Mouse (Mus musculus): ENCODE measurements around the gene Fah. TPM values are rescaled to one million over a fixed set of nuclear protein-coding genes. Genes with fewer than 3 reads are reported as not detected.
A peak's percentile ranks its signal among the peaks of the same experiment; 100 is the strongest.

The Fah gene
- total and polyA plus RNA-seq, 2 experiments from 2014 or later, result 13.5 to 18.0 TPM

- ATAC-seq (ENCODE audit: low FRiP score) (no peak), DNase-seq (ENCODE audit: low spot score) (no peak)
- H3K9ac ChIP-seq (replicated peaks; ENCODE audit: low read length, poor library complexity, severe bottlenecking), result no peak overlapping the region
- H3K9me3 ChIP-seq (ENCODE audit: low read length), result no peaks in the 10 kb centered on the region
- no peak overlapping the region for H3K4me3 ChIP-seq (ENCODE audit: low read depth, low read length)
- no peaks in the 10 kb centered on the region for H3K36me3 ChIP-seq (ENCODE audit: insufficient read depth, low read length)
- no peak for TF ChIP-seq CTCF (IDR thresholded peaks at IDR 0.05)
- H3K27ac ChIP-seq (ENCODE audit: low read depth, low read length), result no peak overlapping the region
- H3K4me1 ChIP-seq (ENCODE audit: insufficient read depth, low read length), result peaks cover 3% of the 10 kb centered on the region; the same call in 1 of the 2 replicates
- no peak overlapping the region for H3K4me2 ChIP-seq (ENCODE audit: low read depth, low read length, poor library complexity, severe bottlenecking)
- 92% methylated on average over 3 of the region's 3 CpGs for WGBS
- no peaks in the 10 kb centered on the region for H3K27me3 ChIP-seq (ENCODE audit: insufficient read depth, low read length)
Measured at GRCm38 (mm10) chr7:84601331-84601730, 5.2 kb downstream of the Fah start.

GRCm38 (mm10) chr7:84600631-84601030 lies 5.9 kb downstream of the Fah start:
- 90% methylated on average over 2 of the region's 2 CpGs for WGBS
- TF ChIP-seq CTCF (IDR thresholded peaks at IDR 0.05), result no peak
- H3K27ac ChIP-seq (ENCODE audit: low read depth, low read length), result no peak overlapping the region
- no peak overlapping the region for H3K4me3 ChIP-seq (ENCODE audit: low read depth, low read length)
- no peak for DNase-seq (ENCODE audit: low spot score)
- H3K4me2 ChIP-seq (ENCODE audit: low read depth, low read length, poor library complexity, severe bottlenecking), result no peak overlapping the region
- no peak overlapping the region for H3K9ac ChIP-seq (replicated peaks; ENCODE audit: low read length, poor library complexity, severe bottlenecking)
- ATAC-seq (ENCODE audit: low FRiP score), result no peak
- H3K27me3 ChIP-seq (ENCODE audit: insufficient read depth, low read length), result no peaks in the 10 kb centered on the region
- H3K36me3 ChIP-seq (ENCODE audit: insufficient read depth, low read length), result no peaks in the 10 kb centered on the region
- H3K9me3 ChIP-seq (ENCODE audit: low read length), result no peaks in the 10 kb centered on the region
- peaks cover 3% of the 10 kb centered on the region; the same call in 1 of the 2 replicates for H3K4me1 ChIP-seq (ENCODE audit: insufficient read depth, low read length)

GRCm38 (mm10) chr7:84596633-84597032 lies 9.9 kb downstream of the Fah start:
- no peaks in the 10 kb centered on the region for H3K36me3 ChIP-seq (ENCODE audit: insufficient read depth, low read length)
- H3K9ac ChIP-seq (replicated peaks; ENCODE audit: low read length, poor library complexity, severe bottlenecking), result no peak overlapping the region
- no peak overlapping the region for H3K4me3 ChIP-seq (ENCODE audit: low read depth, low read length)
- no peaks in the 10 kb centered on the region for H3K9me3 ChIP-seq (ENCODE audit: low read length)
- WGBS, result 86% methylated on average over 3 of the region's 3 CpGs
- DNase-seq (ENCODE audit: low spot score) (no peak), ATAC-seq (ENCODE audit: low FRiP score) (no peak)
- H3K27me3 ChIP-seq (ENCODE audit: insufficient read depth, low read length), result no peaks in the 10 kb centered on the region
- H3K27ac ChIP-seq (ENCODE audit: low read depth, low read length), result no peak overlapping the region
- no peak overlapping the region for H3K4me2 ChIP-seq (ENCODE audit: low read depth, low read length, poor library complexity, severe bottlenecking)
- no peak for TF ChIP-seq CTCF (IDR thresholded peaks at IDR 0.05)
- H3K4me1 ChIP-seq (ENCODE audit: insufficient read depth, low read length), result no peaks in the 10 kb centered on the region

GRCm38 (mm10) chr7:84596002-84596401 lies 10.5 kb downstream of the Fah start:
- no peak overlapping the region for H3K27ac ChIP-seq (ENCODE audit: low read depth, low read length)
- TF ChIP-seq CTCF (IDR thresholded peaks at IDR 0.05), result no peak
- no peak for DNase-seq (ENCODE audit: low spot score)
- H3K4me3 ChIP-seq (ENCODE audit: low read depth, low read length), result no peak overlapping the region
- no peak overlapping the region for H3K9ac ChIP-seq (replicated peaks; ENCODE audit: low read length, poor library complexity, severe bottlenecking)
- 90% methylated on average over 3 of the region's 3 CpGs for WGBS
- no peak for ATAC-seq (ENCODE audit: low FRiP score)
- H3K4me1 ChIP-seq (ENCODE audit: insufficient read depth, low read length), result no peaks in the 10 kb centered on the region
- no peak overlapping the region for H3K4me2 ChIP-seq (ENCODE audit: low read depth, low read length, poor library complexity, severe bottlenecking)
- no peaks in the 10 kb centered on the region for H3K9me3 ChIP-seq (ENCODE audit: low read length)
- no peaks in the 10 kb centered on the region for H3K27me3 ChIP-seq (ENCODE audit: insufficient read depth, low read length)
- H3K36me3 ChIP-seq (ENCODE audit: insufficient read depth, low read length), result no peaks in the 10 kb centered on the region

GRCm38 (mm10) chr7:84594917-84595303 lies 11.6 kb downstream of the Fah start:
- no peaks in the 10 kb centered on the region for H3K36me3 ChIP-seq (ENCODE audit: insufficient read depth, low read length)
- no peak overlapping the region for H3K4me3 ChIP-seq (ENCODE audit: low read depth, low read length)
- no peaks in the 10 kb centered on the region for H3K4me1 ChIP-seq (ENCODE audit: insufficient read depth, low read length)
- H3K27ac ChIP-seq (ENCODE audit: low read depth, low read length), result no peak overlapping the region
- DNase-seq (ENCODE audit: low spot score), result no peak
- no peaks in the 10 kb centered on the region for H3K27me3 ChIP-seq (ENCODE audit: insufficient read depth, low read length)
- no peak overlapping the region for H3K4me2 ChIP-seq (ENCODE audit: low read depth, low read length, poor library complexity, severe bottlenecking)
- no peak for TF ChIP-seq CTCF (IDR thresholded peaks at IDR 0.05)
- no peaks in the 10 kb centered on the region for H3K9me3 ChIP-seq (ENCODE audit: low read length)
- ATAC-seq (ENCODE audit: low FRiP score), result 0 out of 2 replicates have a peak, but pooled peaks have one; percentile 8
- no peak overlapping the region for H3K9ac ChIP-seq (replicated peaks; ENCODE audit: low read length, poor library complexity, severe bottlenecking)

- Histone ChIP-seq H3K9ac (replicated peaks; ENCODE audit: low read length, poor library complexity, severe bottlenecking) (no peak overlapping the region), H3K4me3 (ENCODE audit: low read depth, low read length) (no peak overlapping the region), H3K4me2 (ENCODE audit: low read depth, low read length, poor library complexity, severe bottlenecking) (no peak overlapping the region), H3K27ac (ENCODE audit: low read depth, low read length) (no peak overlapping the region), H3K36me3 (ENCODE audit: insufficient read depth, low read length) (no peaks in the 10 kb centered on the region), H3K27me3 (ENCODE audit: insufficient read depth, low read length) (no peaks in the 10 kb centered on the region), H3K4me1 (ENCODE audit: insufficient read depth, low read length) (no peaks in the 10 kb centered on the region), H3K9me3 (ENCODE audit: low read length) (no peaks in the 10 kb centered on the region)
- ATAC-seq (ENCODE audit: low FRiP score), result peak; percentile 76
- 45% methylated on average over 8 of the region's 8 CpGs for WGBS
- TF ChIP-seq CTCF (IDR thresholded peaks at IDR 0.05), result peak; percentile 95
- DNase-seq (ENCODE audit: low spot score), result peak; percentile 82
Measured at GRCm38 (mm10) chr7:84594087-84594916, 12.2 kb downstream of the Fah start.

All from midbrain, postnatal 0 days (tissue).